Mouse (Mus musculus) right cerebral cortex, postnatal 14 days (tissue): ENCODE results near the gene Chrm4.

ENCODE experiments used
- DNase-seq: peaks from one replicate; pipeline ENCODE4 v3.0.0; 2022

The Chrm4 gene

GRCm38 (mm10) chr2:91926949-91927348 lies at the start of gene Chrm4:
Gene Chrm4 (plus strand): TSS chr2:91927249.
- no peak for DNase-seq

GRCm38 (mm10) chr2:91878387-91879180 lies 48.5 kb upstream of the Chrm4 start:
- DNase-seq = peak; percentile 8

GRCm38 (mm10) chr2:91883961-91884360 lies 43.1 kb upstream of the Chrm4 start:
- DNase-seq = no peak

- DNase-seq = no peak
Measured at GRCm38 (mm10) chr2:91884616-91885015, 42.4 kb upstream of the Chrm4 start.

- DNase-seq = no peak
Measured at GRCm38 (mm10) chr2:91894716-91895115, 32.3 kb upstream of the Chrm4 start.

- DNase-seq = no peak
Measured at GRCm38 (mm10) chr2:91895401-91895800, 31.6 kb upstream of the Chrm4 start.

- no peak for DNase-seq
Measured at GRCm38 (mm10) chr2:91897968-91898367, 29.1 kb upstream of the Chrm4 start.

- no peak for DNase-seq
Measured at GRCm38 (mm10) chr2:91899141-91899540, 27.9 kb upstream of the Chrm4 start.

GRCm38 (mm10) chr2:91900431-91900830 lies 26.6 kb upstream of the Chrm4 start:
- no peak for DNase-seq

- no peak for DNase-seq
Measured at GRCm38 (mm10) chr2:91902336-91902735, 24.7 kb upstream of the Chrm4 start.

GRCm38 (mm10) chr2:91903171-91903925 lies 23.7 kb upstream of the Chrm4 start:
- DNase-seq = no peak

GRCm38 (mm10) chr2:91904618-91905307 lies 22.3 kb upstream of the Chrm4 start:
- peak; percentile 36 for DNase-seq

- no peak for DNase-seq
Measured at GRCm38 (mm10) chr2:91906141-91906540, 20.9 kb upstream of the Chrm4 start.

- DNase-seq = no peak
Measured at GRCm38 (mm10) chr2:91912616-91913015, 14.4 kb upstream of the Chrm4 start.

- DNase-seq = no peak
Measured at GRCm38 (mm10) chr2:91913328-91914110, 13.5 kb upstream of the Chrm4 start.

- no peak for DNase-seq
Measured at GRCm38 (mm10) chr2:91916346-91916977, 10.6 kb upstream of the Chrm4 start.

- DNase-seq = no peak
Measured at GRCm38 (mm10) chr2:91917096-91917495, 10.0 kb upstream of the Chrm4 start.

GRCm38 (mm10) chr2:91920130-91920529 lies 6.9 kb upstream of the Chrm4 start:
- no peak for DNase-seq

GRCm38 (mm10) chr2:91921181-91921789 lies 5.8 kb upstream of the Chrm4 start:
- no peak for DNase-seq

GRCm38 (mm10) chr2:91921790-91922570 lies 5.1 kb upstream of the Chrm4 start:
- DNase-seq = peak; percentile 82
